Mouse (Mus musculus) neural tube, embryonic 11.5 days (tissue): Measurements from ENCODE around the gene Adamts4. TPM values are rescaled to one million over a fixed set of nuclear protein-coding genes. Genes with fewer than 3 reads are reported as not detected.
A peak's percentile ranks its signal among the peaks of the same experiment; 100 is the strongest.

Experiments used
- ATAC-seq: fragments of 200-750 bp; cut with Nextera tagmentation; 2 replicates; pipeline ENCODE4 v1.8.0; 2017; ENCODE audit warnings: moderate number of reproducible peaks, mild to moderate bottlenecking, moderate TSS enrichment, moderate library complexity; ENCODE audit not compliant: insufficient read depth, low FRiP score, low TSS enrichment
- DNase-seq: peaks from one replicate; pipeline ENCODE4 v3.0.0-alpha.2; 2015; ENCODE audit warnings: low spot score
- H3K27ac ChIP-seq: fragments of 300-500 bp; sonication (generic); 2 replicates; pipeline ENCODE4 v1.5.1; 2014; ENCODE audit warnings: low read depth, mild to moderate bottlenecking, low read length
- H3K27me3 ChIP-seq: fragments of 300-500 bp; sonication (generic); 2 replicates; pipeline ENCODE4 v1.6.1; 2014; ENCODE audit warnings: mild to moderate bottlenecking, low read length, mixed read lengths; ENCODE audit not compliant: control insufficient read depth, insufficient read depth
- H3K36me3 ChIP-seq: fragments of 300-500 bp; sonication (generic); 2 replicates; pipeline ENCODE4 v1.6.1; 2014; ENCODE audit warnings: mild to moderate bottlenecking, low read length, moderate library complexity, mixed read lengths; ENCODE audit not compliant: control insufficient read depth, insufficient read depth
- H3K4me1 ChIP-seq: fragments of 300-500 bp; sonication (generic); 2 replicates; pipeline ENCODE4 v1.6.1; 2014; ENCODE audit warnings: low read length, mixed read lengths; ENCODE audit not compliant: control insufficient read depth, insufficient read depth
- H3K4me2 ChIP-seq: fragments of 300-500 bp; sonication (generic); 2 replicates; pipeline ENCODE4 v1.6.1; 2014; ENCODE audit warnings: low read depth, mild to moderate bottlenecking, moderate library complexity
- H3K4me3 ChIP-seq: fragments of 300-500 bp; sonication (generic); 2 replicates; pipeline ENCODE4 v1.5.1; 2014; ENCODE audit warnings: low read depth, low read length
- H3K9ac ChIP-seq: fragments of 300-500 bp; sonication (generic); 2 replicates; pipeline ENCODE4 v1.6.1; 2014; ENCODE audit warnings: mild to moderate bottlenecking, low read length
- H3K9me3 ChIP-seq: fragments of 300-500 bp; sonication (generic); 2 replicates; pipeline ENCODE4 v1.6.1; 2016; ENCODE audit warnings: low read length; ENCODE audit not compliant: control insufficient read depth
- WGBS: fragments of 180-500 bp; shearing (Covaris S2); extraction: QIAGEN DNeasy Blood & Tissue Kit; methylation state at CpG from one replicate; pipeline ENCODE4 v1.1.7; 2014; 5-methylcytosine and 5-hydroxymethylcytosine counted together
- polyA plus RNA-seq: library from polyadenylated mRNA; unstranded; fragments of >200 nt; fragmentation: Nextera tagmentation; extraction: Ambion mirVana; gene quantifications from 2 replicates; pipeline ENCODE4 v1.2.1, GENCODE M21; 2014

The Adamts4 gene
- polyA plus RNA-seq, 1 experiment from 2014 or later = 5.0 TPM

- Histone ChIP-seq H3K27ac (no peak overlapping the region), H3K9me3 (no peaks in the 10 kb centered on the region), H3K4me2 (no peak overlapping the region), H3K4me3 (no peak overlapping the region), H3K9ac (no peak overlapping the region), H3K36me3 (peaks cover 18% of the 10 kb centered on the region), H3K27me3 (no peaks in the 10 kb centered on the region), H3K4me1 (peaks cover 6% of the 10 kb centered on the region; the same call in 1 of the 2 replicates)
- 89% methylated on average over 9 of the region's 10 CpGs for WGBS
- no peak for ATAC-seq
- DNase-seq = no peak
Observed at GRCm38 (mm10) chr1:171277736-171278135, 27.5 kb downstream of the Adamts4 start.

- Histone ChIP-seq H3K27me3 (no peaks in the 10 kb centered on the region), H3K9me3 (no peaks in the 10 kb centered on the region), H3K4me1 (peaks cover 6% of the 10 kb centered on the region; the same call in 1 of the 2 replicates), H3K9ac (no peak overlapping the region), H3K4me2 (no peak overlapping the region), H3K4me3 (no peak overlapping the region), H3K36me3 (peaks cover 18% of the 10 kb centered on the region), H3K27ac (no peak overlapping the region)
- WGBS = 96% methylated on average over 8 of the region's 8 CpGs
- ATAC-seq (no peak), DNase-seq (no peak)
Observed at GRCm38 (mm10) chr1:171278436-171278835, 28.2 kb downstream of the Adamts4 start.

GRCm38 (mm10) chr1:171279012-171279705, 28.9 kb downstream of the Adamts4 start:
- Histone ChIP-seq H3K4me2 (no peak overlapping the region), H3K4me1 (peaks cover 6% of the 10 kb centered on the region; the same call in 1 of the 2 replicates), H3K27ac (no peak overlapping the region), H3K36me3 (peaks cover 18% of the 10 kb centered on the region), H3K9ac (no peak overlapping the region; the same call in 1 of the 2 replicates), H3K27me3 (no peaks in the 10 kb centered on the region), H3K9me3 (no peaks in the 10 kb centered on the region), H3K4me3 (peak overlapping the region; percentile 67; the same call in 1 of the 2 replicates)
- 88% methylated on average over 14 of the region's 14 CpGs for WGBS
- DNase-seq (no peak), ATAC-seq (no peak)

- peak overlapping the region; percentile 67 for H3K4me3 ChIP-seq
Observed at GRCm38 (mm10) chr1:171279721-171280120, 29.5 kb downstream of the Adamts4 start.

GRCm38 (mm10) chr1:171280250-171280915, 30.2 kb downstream of the Adamts4 start:
- Histone ChIP-seq H3K4me3 (peak overlapping the region; percentile 67), H3K9ac (peak overlapping the region; percentile 61), H3K9me3 (no peaks in the 10 kb centered on the region), H3K4me1 (peaks cover 6% of the 10 kb centered on the region; the same call in 1 of the 2 replicates), H3K27ac (no peak overlapping the region), H3K36me3 (peaks cover 16% of the 10 kb centered on the region), H3K27me3 (no peaks in the 10 kb centered on the region), H3K4me2 (peak overlapping the region; percentile 84)
- DNase-seq (no peak), ATAC-seq (peak; percentile 40)
- 2% methylated on average over 25 of the region's 25 CpGs for WGBS

More at GRCm38 (mm10) chr1:171279721-171280120, 29.5 kb downstream of the Adamts4 start:
- peak overlapping the region; percentile 84 for H3K4me2 ChIP-seq
- no peak for ATAC-seq
- H3K9me3 ChIP-seq = no peaks in the 10 kb centered on the region
- 68% methylated on average over 5 of the region's 5 CpGs for WGBS
- H3K9ac ChIP-seq = peak overlapping the region; percentile 61
- H3K27me3 ChIP-seq = no peaks in the 10 kb centered on the region
- H3K36me3 ChIP-seq = peaks cover 16% of the 10 kb centered on the region
- H3K27ac ChIP-seq = no peak overlapping the region
- peaks cover 6% of the 10 kb centered on the region; the same call in 1 of the 2 replicates for H3K4me1 ChIP-seq
- DNase-seq = no peak

GRCm38 (mm10) chr1:171280916-171281527, 30.8 kb downstream of the Adamts4 start, which contains the start of gene Ppox:
Ppox (minus strand) TSS chr1:171281186.
- peak within 1 kb of the TSS; percentile 84 for H3K4me2 ChIP-seq

GRCm38 (mm10) chr1:171281528-171281923, 31.3 kb downstream of the Adamts4 start:
- H3K4me1 ChIP-seq = peaks cover 6% of the 10 kb centered on the region; the same call in 1 of the 2 replicates

More at GRCm38 (mm10) chr1:171280916-171281527, 30.8 kb downstream of the Adamts4 start, which contains the start of gene Ppox:
- H3K36me3 ChIP-seq = peaks cover 15% of the 10 kb centered on the region
- peak within 1 kb of the TSS; percentile 67 for H3K4me3 ChIP-seq
- peak within 1 kb of the TSS; percentile 61 for H3K9ac ChIP-seq
- WGBS = 0% methylated on average over 26 of the region's 26 CpGs
- ATAC-seq = peak; percentile 98
- H3K4me1 ChIP-seq = peaks cover 6% of the 10 kb centered on the region; the same call in 1 of the 2 replicates
- H3K9me3 ChIP-seq = no peaks in the 10 kb centered on the region
- peak; percentile 90 for DNase-seq
- no peaks in the 10 kb centered on the region for H3K27me3 ChIP-seq
- peak within 1 kb of the TSS; percentile 76 for H3K27ac ChIP-seq

GRCm38 (mm10) chr1:171282086-171282805, 32.0 kb downstream of the Adamts4 start:
- 82% methylated on average over 18 of the region's 18 CpGs for WGBS
- Histone ChIP-seq H3K27ac (no peak overlapping the region), H3K4me2 (no peak overlapping the region), H3K36me3 (peaks cover 14% of the 10 kb centered on the region), H3K4me1 (peaks cover 6% of the 10 kb centered on the region; the same call in 1 of the 2 replicates), H3K4me3 (no peak overlapping the region; the same call in 1 of the 2 replicates), H3K27me3 (no peaks in the 10 kb centered on the region), H3K9ac (no peak overlapping the region; the same call in 1 of the 2 replicates), H3K9me3 (no peaks in the 10 kb centered on the region)
- DNase-seq = no peak
- ATAC-seq = no peak

More at GRCm38 (mm10) chr1:171281528-171281923, 31.3 kb downstream of the Adamts4 start:
- H3K4me2 ChIP-seq = peak overlapping the region; percentile 78
- WGBS = under 1% methylated on average over 10 of the region's 10 CpGs
- H3K4me3 ChIP-seq = peak overlapping the region; percentile 67
- H3K9ac ChIP-seq = peak overlapping the region; percentile 50
- peak overlapping the region; percentile 76 for H3K27ac ChIP-seq
- DNase-seq = peak; percentile 80
- no peaks in the 10 kb centered on the region for H3K27me3 ChIP-seq
- peaks cover 14% of the 10 kb centered on the region for H3K36me3 ChIP-seq
- ATAC-seq = peak; percentile 49
- no peaks in the 10 kb centered on the region for H3K9me3 ChIP-seq
